10 mouse cellular contexts compared by ENCODE assay signal in the genomic region with DNA sequence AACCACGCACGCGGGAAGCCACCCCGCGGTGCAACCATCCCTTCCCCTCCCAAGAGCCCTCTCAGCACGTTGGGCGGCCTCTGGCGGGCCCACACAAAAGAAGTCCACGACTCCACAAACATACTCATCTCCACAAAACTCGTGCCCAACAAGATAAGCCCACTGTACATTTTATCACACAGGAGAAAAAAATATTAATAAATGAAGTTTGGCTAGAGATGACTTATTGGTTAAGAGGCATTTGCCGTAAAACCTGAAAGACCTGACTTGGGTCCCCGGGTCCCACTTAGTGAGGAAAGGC. TPM values are rescaled to one million over a fixed set of nuclear protein-coding genes. Genes with fewer than 3 reads are reported as not detected.
DNase-seq lines count a peak whose midpoint lies in the region; ATAC-seq and TF ChIP-seq lines count a peak whose summit lies in the region.
"Had no signal": no experiment of that assay in that cellular context is flagged by ENCODE, and none has a peak within 500 bp of the region (broad histone marks: within the 10 kb centered on the region; RNA-seq: fewer than 3 reads in every experiment).

No protein-coding gene starts in this region.

- H3K4me2 ChIP-seq in forebrain, postnatal 0 days (ENCODE audit: low read depth) = no peak overlapping the region
- peak overlapping the region; percentile 66 for H3K4me2 ChIP-seq in liver, embryonic 12.5 days
- H3K4me2 ChIP-seq in stomach, postnatal 0 days (replicated peaks; ENCODE audit: low read depth) = peak overlapping the region; percentile 76

- peak overlapping the region; percentile 99 for H3K27ac ChIP-seq in forebrain, embryonic 10.5 days
- no peak overlapping the region for H3K27ac ChIP-seq in forebrain, postnatal 0 days (ENCODE audit: low read depth, low read length)
- no peak overlapping the region for H3K27ac ChIP-seq in liver, embryonic 12.5 days
- H3K27ac ChIP-seq in stomach, postnatal 0 days (replicated peaks) = no peak overlapping the region

- H3K27me3 ChIP-seq in forebrain, embryonic 10.5 days (ENCODE audit: poor library complexity, severe bottlenecking) = peaks cover 10% of the 10 kb centered on the region; the same call in 1 of the 2 replicates
- H3K27me3 ChIP-seq in forebrain, postnatal 0 days (ENCODE audit: insufficient read depth, low read length) = peaks cover 54% of the 10 kb centered on the region
- peaks cover 94% of the 10 kb centered on the region for H3K27me3 ChIP-seq in liver, embryonic 12.5 days (replicated peaks)
- peaks cover 18% of the 10 kb centered on the region for H3K27me3 ChIP-seq in stomach, postnatal 0 days (ENCODE audit: control insufficient read depth, insufficient read depth, low read length)

- DNase-seq in forebrain, embryonic 10.5 days (ENCODE audit: extremely low spot score, low spot score) = peak; percentile 58
- no peak for DNase-seq in forebrain, postnatal 0 days
- DNase-seq in retina, embryonic 14.5 days (ENCODE audit: low spot score) = peak; percentile 56
- no peak for DNase-seq in retina, postnatal 1 day
- DNase-seq in stomach, postnatal 0 days (ENCODE audit: low spot score) = no peak
- no peak for DNase-seq in urinary bladder, postnatal 25 days (ENCODE audit: low spot score)
- no peak for DNase-seq in layer of hippocampus, postnatal 25 days (ENCODE audit: extremely low spot score in 1 of 2, low spot score in 1 of 2)
- DNase-seq: cerebellum, postnatal 25 days; kidney, adult 18-20 months had no signal

- WGBS in forebrain, embryonic 10.5 days = under 1% methylated on average over 12 of the region's 12 CpGs
- WGBS in forebrain, postnatal 0 days = 2% methylated on average over 12 of the region's 12 CpGs
- WGBS in liver, embryonic 12.5 days (ENCODE audit: insufficient replicate concordance) = under 1% methylated on average over 12 of the region's 12 CpGs
- WGBS in stomach, postnatal 0 days = 6% methylated on average over 12 of the region's 12 CpGs

- H3K4me1 ChIP-seq in forebrain, embryonic 10.5 days = peaks cover 71% of the 10 kb centered on the region
- H3K4me1 ChIP-seq in forebrain, postnatal 0 days (ENCODE audit: insufficient read depth) = 0 out of 2 replicates have a peak, but pooled peaks cover 2% of the 10 kb centered on the region
- 0 out of 2 replicates have a peak, but pooled peaks cover 14% of the 10 kb centered on the region for H3K4me1 ChIP-seq in liver, embryonic 12.5 days
- no peaks in the 10 kb centered on the region for H3K4me1 ChIP-seq in stomach, postnatal 0 days (replicated peaks; ENCODE audit: control insufficient read depth, insufficient read depth)

- H3K9me3 ChIP-seq in forebrain, embryonic 10.5 days = no peaks in the 10 kb centered on the region
- H3K9me3 ChIP-seq in forebrain, postnatal 0 days (ENCODE audit: low read length) = no peaks in the 10 kb centered on the region
- no peaks in the 10 kb centered on the region for H3K9me3 ChIP-seq in liver, embryonic 12.5 days (replicated peaks)
- H3K9me3 ChIP-seq in stomach, postnatal 0 days (ENCODE audit: control insufficient read depth, low read length) = no peaks in the 10 kb centered on the region

- H3K4me3 ChIP-seq in forebrain, embryonic 10.5 days = peak overlapping the region; percentile 82
- H3K4me3 ChIP-seq in forebrain, postnatal 0 days (ENCODE audit: low read depth, low read length) = no peak overlapping the region
- H3K4me3 ChIP-seq in liver, embryonic 12.5 days = peak overlapping the region; percentile 59
- H3K4me3 ChIP-seq in stomach, postnatal 0 days (ENCODE audit: low read depth, low read length) = peak overlapping the region; percentile 53

- no peak for TF ChIP-seq EP300 in stomach, postnatal 0 days (optimal IDR thresholded peaks at IDR 0.05)

- no peaks in the 10 kb centered on the region; the same call in 1 of the 2 replicates for H3K36me3 ChIP-seq in forebrain, embryonic 10.5 days (replicated peaks)
- H3K36me3 ChIP-seq in forebrain, postnatal 0 days (ENCODE audit: insufficient read depth) = no peaks in the 10 kb centered on the region
- no peaks in the 10 kb centered on the region for H3K36me3 ChIP-seq in liver, embryonic 12.5 days
- H3K36me3 ChIP-seq in stomach, postnatal 0 days (ENCODE audit: control insufficient read depth, insufficient read depth, low read length) = no peaks in the 10 kb centered on the region

- TF ChIP-seq CTCF in forebrain, postnatal 0 days (IDR thresholded peaks at IDR 0.05; ENCODE audit: low read depth) = no peak
- TF ChIP-seq CTCF in stomach, postnatal 0 days (IDR thresholded peaks at IDR 0.05; ENCODE audit: low read depth) = no peak

- no peak overlapping the region for H3K9ac ChIP-seq in forebrain, postnatal 0 days
- H3K9ac ChIP-seq in liver, embryonic 12.5 days = peak overlapping the region; percentile 63
- no peak overlapping the region for H3K9ac ChIP-seq in stomach, postnatal 0 days (ENCODE audit: low read length)

- ATAC-seq in forebrain, postnatal 0 days = no peak
- no peak for ATAC-seq in liver, embryonic 12.5 days
- ATAC-seq in stomach, postnatal 0 days (ENCODE audit: low FRiP score, low TSS enrichment) = no peak

RNA-seq across cellular contexts. Expression of a gene that starts 2.5 kb away (rescaled TPM):
- 5.9 and 6.5 TPM in 2 replicates for polyA plus RNA-seq in forebrain, embryonic 10.5 days (2016; fragmentation: Nextera tagmentation; extraction: Ambion mirVana)
- 0.08 and 0.19 TPM in 2 replicates for total RNA-seq in forebrain, postnatal 0 days (2014; rRNA removed)
- 0.10 and 0.13 TPM in 2 replicates for polyA plus RNA-seq in forebrain, postnatal 0 days (2015; fragmentation: Nextera tagmentation; extraction: Ambion mirVana)
- polyA plus RNA-seq in liver, embryonic 12.5 days (2016; fragmentation: Nextera tagmentation; extraction: Ambion mirVana) = 1.7 and 2.0 TPM in 2 replicates
- polyA plus RNA-seq in stomach, postnatal 0 days (2015; fragmentation: Nextera tagmentation; extraction: Ambion mirVana) = 0.47 and 0.51 TPM in 2 replicates
- total RNA-seq in layer of hippocampus, postnatal 25 days (2021) = 1 to 10 TPM in 1 of 2 experiments, under 1 TPM in 1; 0.91 to 1.2 TPM

RNA-seq across cellular contexts. Expression of a gene that starts 46.1 kb away (rescaled TPM):
- polyA plus RNA-seq in forebrain, embryonic 10.5 days (2016; fragmentation: Nextera tagmentation; extraction: Ambion mirVana) = 1.0 and 1.2 TPM in 2 replicates
- not detected in 2 replicates for total RNA-seq in forebrain, postnatal 0 days (2014; rRNA removed)
- not detected in 2 replicates for polyA plus RNA-seq in forebrain, postnatal 0 days (2015; fragmentation: Nextera tagmentation; extraction: Ambion mirVana)
- 0.18 and 0.22 TPM in 2 replicates for polyA plus RNA-seq in liver, embryonic 12.5 days (2016; fragmentation: Nextera tagmentation; extraction: Ambion mirVana)
- not detected in 2 replicates for polyA plus RNA-seq in stomach, postnatal 0 days (2015; fragmentation: Nextera tagmentation; extraction: Ambion mirVana)
- not detected for total RNA-seq in layer of hippocampus, postnatal 25 days (2021)

RNA-seq across cellular contexts. Expression of a gene that starts 56.9 kb away (rescaled TPM):
- polyA plus RNA-seq in forebrain, embryonic 10.5 days (2016; fragmentation: Nextera tagmentation; extraction: Ambion mirVana) = not detected in 2 replicates
- total RNA-seq in forebrain, postnatal 0 days (2014; rRNA removed) = not detected in 2 replicates
- not detected in 2 replicates for polyA plus RNA-seq in forebrain, postnatal 0 days (2015; fragmentation: Nextera tagmentation; extraction: Ambion mirVana)
- not detected in 2 replicates for polyA plus RNA-seq in liver, embryonic 12.5 days (2016; fragmentation: Nextera tagmentation; extraction: Ambion mirVana)
- not detected in 2 replicates for polyA plus RNA-seq in stomach, postnatal 0 days (2015; fragmentation: Nextera tagmentation; extraction: Ambion mirVana)
- not detected for total RNA-seq in layer of hippocampus, postnatal 25 days (2021)

Comparison
In these comparisons a context has a peak if more than half of its experiments do, and no peak if none do; other contexts are left out.
1. DNase-seq: peak in forebrain, embryonic 10.5 days (single experiment) and retina, embryonic 14.5 days (single experiment); none in forebrain, postnatal 0 days (single experiment), retina, postnatal 1 day (single experiment), stomach, postnatal 0 days (single experiment), urinary bladder, postnatal 25 days (single experiment) and layer of hippocampus, postnatal 25 days (0 of 2).